Mouse (Mus musculus): ENCODE measurements around the gene Vasn. TPM values are rescaled to one million over a fixed set of nuclear protein-coding genes. Genes with fewer than 3 reads are reported as not detected.

Vasn gene
- 1.5 TPM for polyA plus RNA-seq (2017; shearing (Covaris generic))

DNA sequence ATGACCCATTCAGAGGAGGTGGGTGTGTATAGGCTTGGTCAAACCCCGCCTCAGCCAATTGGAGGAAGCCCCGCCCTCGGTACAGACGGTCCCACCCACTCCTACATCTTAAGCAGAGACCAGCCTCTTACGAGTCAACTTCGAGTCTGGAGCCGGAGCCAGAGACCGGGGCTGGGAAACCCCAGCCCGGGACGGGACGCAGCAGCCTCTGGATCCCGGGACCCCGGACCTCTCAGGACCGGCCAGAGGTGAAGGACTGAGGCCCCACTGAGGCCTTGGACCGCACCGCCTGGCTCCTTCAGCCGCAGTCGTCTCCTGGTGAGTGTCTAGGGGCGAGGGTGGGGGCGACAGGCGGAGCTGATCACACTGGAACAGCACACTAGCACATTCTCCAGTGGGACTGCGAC lies at the start of gene Vasn, which contains the start of gene Dnaja3:
Vasn (plus strand) TSS at position 111 of the 407 bp plus-strand sequence.
Dnaja3 (plus strand) TSS at position 159 of the 407 bp plus-strand sequence.

DNA sequence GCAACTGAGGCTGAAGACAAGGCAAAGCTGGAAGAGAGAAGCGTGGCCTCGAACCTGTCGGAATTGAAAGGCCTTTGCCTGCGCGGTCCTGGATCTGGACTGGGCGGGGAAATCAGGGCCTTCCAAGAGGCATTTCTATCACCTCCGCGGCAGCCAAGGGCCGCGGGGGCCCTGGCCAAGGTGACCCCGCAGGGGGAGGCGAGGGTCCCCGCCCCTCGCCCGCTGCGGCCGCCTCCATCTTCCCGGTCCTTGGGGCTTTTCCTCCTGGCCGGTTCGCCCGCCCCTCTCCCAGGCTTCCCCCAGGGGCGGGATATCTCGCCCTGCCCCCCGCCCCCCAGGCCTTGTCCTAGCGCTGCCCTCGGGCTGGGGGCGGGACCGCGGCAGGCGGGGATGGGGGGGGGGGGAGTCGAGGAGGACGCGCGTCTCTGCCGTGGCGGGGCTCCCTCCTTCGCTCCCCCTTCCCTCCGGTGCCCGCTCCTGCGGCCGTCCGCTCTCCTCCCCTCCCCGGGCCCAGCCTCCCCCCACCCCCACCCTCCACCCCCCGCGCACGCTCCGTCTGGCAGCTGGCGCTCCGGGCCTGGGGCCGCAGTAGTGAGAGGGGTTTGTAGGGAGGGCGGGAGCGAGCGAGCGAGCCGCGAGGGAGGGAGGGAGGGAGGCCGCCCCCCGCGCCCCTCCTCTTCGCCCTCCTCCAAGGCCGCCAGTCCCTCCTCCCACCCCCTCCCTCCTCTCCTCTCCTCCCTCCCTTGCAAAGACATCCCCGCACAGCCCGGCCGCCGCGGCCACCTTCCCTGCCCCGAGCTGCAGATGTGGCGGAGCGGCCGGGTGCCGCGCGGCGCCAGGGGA lies 45.5 kb upstream of the Vasn start, which contains the start of gene Glis2:
Glis2 (plus strand) TSS at position 743 of the 843 bp plus-strand sequence.

DNA sequence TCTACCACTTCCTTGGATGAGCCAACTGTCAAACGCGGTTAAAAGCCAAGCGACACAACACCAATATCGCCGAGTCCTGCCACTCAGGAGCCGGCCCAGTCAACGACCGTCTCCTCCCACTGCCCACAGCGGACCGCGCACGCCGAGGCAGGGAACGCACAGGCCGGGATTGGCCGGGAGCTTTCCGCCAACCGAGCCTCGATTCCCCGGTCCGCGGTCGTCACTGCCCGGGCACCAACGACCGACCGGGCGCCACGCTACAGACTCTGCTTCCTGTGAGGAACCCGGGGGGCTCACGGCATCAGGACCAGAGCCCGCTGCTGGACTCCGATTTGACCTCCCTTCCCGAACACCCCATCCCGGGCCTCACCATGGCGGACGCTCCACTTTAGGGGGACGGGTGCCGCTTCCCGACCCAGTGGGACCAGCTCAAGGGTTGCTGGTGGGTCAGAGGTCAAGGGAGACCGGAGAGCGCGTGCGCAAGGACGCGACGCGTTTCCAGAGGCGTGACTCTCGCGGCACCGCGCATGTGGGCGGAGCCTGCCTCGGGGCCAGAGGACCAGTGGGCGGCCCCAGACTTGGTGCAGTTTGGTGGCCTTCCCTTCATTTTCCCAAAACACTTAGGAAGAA lies 15.1 kb upstream of the Vasn start, which contains the start of gene Pam16:
Pam16 (minus strand) TSS at position 508 of the 630 bp plus-strand sequence.

DNA sequence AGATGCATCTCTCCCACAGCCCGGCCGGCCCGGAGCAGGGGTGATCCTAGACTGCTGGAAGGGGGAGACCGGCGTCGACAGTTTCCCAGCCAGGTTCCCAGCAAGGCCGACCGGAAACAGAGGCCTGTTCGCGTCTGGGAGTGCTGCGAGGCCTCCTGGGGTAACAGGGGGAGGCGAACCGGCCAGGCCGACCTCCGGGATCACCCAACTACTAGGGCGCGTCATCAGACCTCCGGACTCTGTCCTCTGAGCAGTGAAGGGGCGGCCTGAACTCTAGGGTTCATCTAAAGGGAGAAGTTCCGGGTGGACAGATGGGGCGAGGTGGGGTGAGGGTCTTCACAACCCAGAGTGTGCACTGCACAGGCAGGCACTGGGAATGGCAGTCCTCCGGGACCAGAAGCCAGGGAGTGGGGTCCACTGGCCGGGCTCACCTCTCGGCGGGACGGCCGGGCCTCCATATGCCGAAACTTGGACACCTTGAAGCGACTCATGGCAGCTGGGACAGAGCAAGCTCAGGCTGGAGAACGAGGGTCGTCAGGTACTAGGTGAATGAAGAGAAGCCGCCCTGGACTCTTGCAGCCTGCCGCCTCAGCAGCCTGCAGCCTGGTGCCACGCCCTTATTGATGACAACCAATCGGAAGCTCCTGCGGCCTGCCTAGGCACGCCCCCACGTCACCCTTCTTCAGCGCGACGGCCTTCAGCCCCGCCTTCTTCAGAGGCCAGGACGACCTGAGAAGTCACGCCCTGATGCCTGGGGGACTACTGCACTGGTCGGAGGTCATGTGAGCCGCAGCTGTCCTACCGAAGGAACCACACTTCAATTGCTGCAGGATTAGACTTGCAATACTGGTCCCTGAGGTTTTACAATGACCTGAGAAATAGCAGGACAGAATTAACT lies 39.6 kb downstream of the Vasn start, which contains the start of gene Coro7:
Coro7 (minus strand) TSS at position 657 of the 898 bp plus-strand sequence.

Other genes with a start within 250 kb of the Vasn start
- 0.75 TPM for gene Adcy9, start 219.4 kb upstream of the Vasn start, polyA plus RNA-seq (2017; shearing (Covaris generic))
- 0.59 TPM for gene Srl, start 98.1 kb upstream of the Vasn start, polyA plus RNA-seq (2017; shearing (Covaris generic))
- gene Tfap4, start 80.1 kb upstream of the Vasn start, polyA plus RNA-seq (2017; shearing (Covaris generic)), result 3.4 TPM
- gene Glis2, start 45.2 kb upstream of the Vasn start, polyA plus RNA-seq (2017; shearing (Covaris generic)), result 0.62 TPM
- gene Pam16, start 15.0 kb upstream of the Vasn start, polyA plus RNA-seq (2017; shearing (Covaris generic)), result 12.5 TPM
- 59.4 TPM for gene Dnaja3, start within 50 bp of the Vasn start, polyA plus RNA-seq (2017; shearing (Covaris generic))
- gene Coro7, start 39.8 kb downstream of the Vasn start, polyA plus RNA-seq (2017; shearing (Covaris generic)), result 163 TPM
- gene Nmral1, start 79.4 kb downstream of the Vasn start, polyA plus RNA-seq (2017; shearing (Covaris generic)), result 12.3 TPM
- gene Hmox2, start 86.4 kb downstream of the Vasn start, polyA plus RNA-seq (2017; shearing (Covaris generic)), result 105 TPM
- gene Cdip1, start 150.4 kb downstream of the Vasn start, polyA plus RNA-seq (2017; shearing (Covaris generic)), result 42.4 TPM
- gene 4930562C15Rik, start 195.5 kb downstream of the Vasn start, polyA plus RNA-seq (2017; shearing (Covaris generic)), result 0.53 TPM
- 52.3 TPM for gene Ubald1, start 240.4 kb downstream of the Vasn start, polyA plus RNA-seq (2017; shearing (Covaris generic))
- gene Mgrn1, start 246.3 kb downstream of the Vasn start, polyA plus RNA-seq (2017; shearing (Covaris generic)), result 66.5 TPM